Mouse (Mus musculus) thymus, adult 18-20 months (tissue): Measurements from ENCODE around the gene Tjp3.

Experiments
- DNase-seq, 2 experiments: peaks; one replicate each; pipeline ENCODE4 v3.0.0; 2022; ENCODE audit warnings: mixed read lengths in 2 of 2

Gene Tjp3

GRCm38 (mm10) chr10:81265540-81265939, 25.8 kb downstream of the Tjp3 start:
- DNase-seq: no peak

GRCm38 (mm10) chr10:81261025-81261424, 30.4 kb downstream of the Tjp3 start:
- DNase-seq: no peak

- DNase-seq: no peak
Measured at GRCm38 (mm10) chr10:81259225-81259884, 32.0 kb downstream of the Tjp3 start.

GRCm38 (mm10) chr10:81257158-81258039, 34.0 kb downstream of the Tjp3 start:
- DNase-seq: peak in 1 of 2 experiments; percentile 53

GRCm38 (mm10) chr10:81254886-81255285, 36.5 kb downstream of the Tjp3 start:
- no peak for DNase-seq

- DNase-seq: peak; percentile 50 to 63
Measured at GRCm38 (mm10) chr10:81252424-81253419, 38.7 kb downstream of the Tjp3 start, which contains the start of gene Matk. TSS of gene Matk (plus strand) at chr10:81252935.

GRCm38 (mm10) chr10:81249442-81249841, 41.9 kb downstream of the Tjp3 start:
- no peak for DNase-seq

GRCm38 (mm10) chr10:81247804-81248203, 43.6 kb downstream of the Tjp3 start:
- DNase-seq: no peak

GRCm38 (mm10) chr10:81245166-81245565, 46.2 kb downstream of the Tjp3 start:
- no peak for DNase-seq

GRCm38 (mm10) chr10:81244595-81244994, 46.8 kb downstream of the Tjp3 start:
- peak; percentile 60 to 64 for DNase-seq

GRCm38 (mm10) chr10:81244146-81244545, 47.2 kb downstream of the Tjp3 start:
- DNase-seq: no peak

- no peak for DNase-seq
Measured at GRCm38 (mm10) chr10:81242021-81242420, 49.4 kb downstream of the Tjp3 start.

GRCm38 (mm10) chr10:81240876-81241275, 50.5 kb downstream of the Tjp3 start:
- no peak for DNase-seq

GRCm38 (mm10) chr10:81238618-81239017, 52.8 kb downstream of the Tjp3 start:
- DNase-seq: no peak

GRCm38 (mm10) chr10:81236471-81237268, 54.7 kb downstream of the Tjp3 start:
- DNase-seq: no peak

- no peak for DNase-seq
Measured at GRCm38 (mm10) chr10:81234206-81234605, 57.2 kb downstream of the Tjp3 start.

GRCm38 (mm10) chr10:81233226-81233585, 58.2 kb downstream of the Tjp3 start:
- no peak for DNase-seq

GRCm38 (mm10) chr10:81232580-81233225, 58.7 kb downstream of the Tjp3 start, which contains the start of gene Zfr2:
TSS of gene Zfr2 (plus strand) at chr10:81233155.
- DNase-seq: peak; percentile 72 to 85

GRCm38 (mm10) chr10:81231436-81231835, 59.9 kb downstream of the Tjp3 start:
- DNase-seq: no peak

- no peak for DNase-seq
Measured at GRCm38 (mm10) chr10:81230438-81231332, 60.7 kb downstream of the Tjp3 start, which contains the start of gene Atcay. TSS of gene Atcay (minus strand) at chr10:81230833.
